In the genomic region with DNA sequence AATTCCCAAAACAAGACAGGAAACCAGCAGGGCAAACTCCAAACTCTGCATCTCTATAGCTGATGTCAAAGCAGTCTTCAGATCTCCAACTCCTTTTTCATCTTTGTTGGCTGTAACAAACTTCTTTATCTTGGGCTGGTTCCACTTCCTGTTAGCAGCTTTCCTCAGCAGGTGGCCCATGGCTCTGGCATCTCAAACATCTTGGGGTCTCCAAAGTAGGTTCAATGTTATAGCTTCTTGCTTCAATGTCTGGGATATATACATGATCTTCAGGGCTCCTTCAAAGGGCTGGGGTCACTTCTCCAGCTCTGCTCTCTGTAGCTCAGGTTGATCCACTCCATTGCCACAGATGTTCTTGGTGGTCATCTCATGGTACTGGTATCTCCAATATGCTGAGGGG, we compare ENCODE assay signal across 16 mouse cellular contexts.
"Had no signal": no experiment of that assay in that cellular context is flagged by ENCODE, and none has a peak within 500 bp of the region (broad histone marks: within the 10 kb centered on the region; RNA-seq: fewer than 3 reads in every experiment).

No protein-coding gene starts in this region.

- H3K9ac ChIP-seq: neural tube, embryonic 13.5 days; neural tube, embryonic 15.5 days; stomach, embryonic 15.5 days had no signal

- DNase-seq: retina, postnatal 1 day; right cerebral cortex, adult 18-20 months; right cerebral cortex, postnatal 14 days; right cerebral cortex, postnatal 25 days; right cerebral cortex, postnatal 4 days; spleen, adult 18-20 months; thymus, adult 18-20 months; thymus, adult 2 months; thymus, postnatal 14 days; thymus, postnatal 25 days; thymus, postnatal 36 days; thymus, postnatal 4 days had no signal

- H3K4me2 ChIP-seq: neural tube, embryonic 13.5 days; neural tube, embryonic 15.5 days; stomach, embryonic 15.5 days had no signal

- H3K27me3 ChIP-seq: neural tube, embryonic 13.5 days; neural tube, embryonic 15.5 days; stomach, embryonic 15.5 days had no signal

- H3K4me1 ChIP-seq: neural tube, embryonic 13.5 days; neural tube, embryonic 15.5 days; stomach, embryonic 15.5 days had no signal

- H3K36me3 ChIP-seq: neural tube, embryonic 13.5 days; neural tube, embryonic 15.5 days; stomach, embryonic 15.5 days had no signal

- H3K9me3 ChIP-seq: neural tube, embryonic 13.5 days; neural tube, embryonic 15.5 days; stomach, embryonic 15.5 days had no signal

- H3K27ac ChIP-seq: neural tube, embryonic 13.5 days; neural tube, embryonic 15.5 days; stomach, embryonic 15.5 days; stomach, postnatal 0 days had no signal

- H3K4me3 ChIP-seq: neural tube, embryonic 13.5 days; neural tube, embryonic 15.5 days; stomach, embryonic 15.5 days had no signal
